Mouse (Mus musculus) heart, embryonic 16.5 days (tissue): Measurements from ENCODE around the gene Il10rb. TPM values are rescaled to one million over a fixed set of nuclear protein-coding genes. Genes with fewer than 3 reads are reported as not detected.

ENCODE experiments used
- ATAC-seq: fragments of 200-750 bp; cut with Nextera tagmentation; replicated peaks from 2 replicates; pipeline ENCODE4 v1.8.0; 2017; ENCODE audit warnings: moderate number of reproducible peaks; ENCODE audit not compliant: insufficient read depth, low FRiP score; ENCODE audit errors: extremely low read depth
- H3K27ac ChIP-seq: fragments of 300-500 bp; sonication (generic); 2 replicates; pipeline ENCODE4 v1.5.1; 2014; ENCODE audit warnings: mild to moderate bottlenecking, low read length, control low read depth, moderate library complexity
- H3K27me3 ChIP-seq: fragments of 300-500 bp; sonication (generic); 2 replicates; pipeline ENCODE4 v1.6.1; 2014; ENCODE audit warnings: low read length, mixed read lengths; ENCODE audit not compliant: control insufficient read depth, insufficient read depth
- H3K36me3 ChIP-seq: fragments of 300-500 bp; sonication (generic); 2 replicates; pipeline ENCODE4 v1.6.1; 2014; ENCODE audit not compliant: control insufficient read depth, insufficient read depth
- H3K4me1 ChIP-seq: fragments of 300-500 bp; sonication (generic); 2 replicates; pipeline ENCODE4 v1.6.1; 2014; ENCODE audit warnings: low read length, mixed read lengths; ENCODE audit not compliant: control insufficient read depth, insufficient read depth
- H3K4me2 ChIP-seq: fragments of 300-500 bp; sonication (generic); 2 replicates; pipeline ENCODE4 v1.6.1; 2014; ENCODE audit warnings: low read depth, mild to moderate bottlenecking, control low read depth, low read length
- H3K4me3 ChIP-seq: fragments of 300-500 bp; sonication (generic); 2 replicates; pipeline ENCODE4 v1.5.1; 2014; ENCODE audit warnings: mild to moderate bottlenecking, control low read depth, low read length
- H3K9ac ChIP-seq: fragments of 300-500 bp; sonication (generic); 2 replicates; pipeline ENCODE4 v1.6.1; 2014; ENCODE audit warnings: low read length, control low read depth
- H3K9me3 ChIP-seq: fragments of 300-500 bp; sonication (generic); replicated peaks from 2 replicates; pipeline ENCODE4 v1.6.1; 2016; ENCODE audit warnings: low read length; ENCODE audit not compliant: control insufficient read depth
- WGBS: fragments of 180-500 bp; shearing (Covaris S2); extraction: QIAGEN DNeasy Blood & Tissue Kit; methylation state at CpG from one replicate; pipeline ENCODE4 v1.1.7; 2014; 5-methylcytosine and 5-hydroxymethylcytosine counted together
- polyA plus RNA-seq: library from polyadenylated mRNA; unstranded; fragments of >200 nt; fragmentation: Nextera tagmentation; extraction: Ambion mirVana; gene quantifications from 2 replicates; pipeline ENCODE4 v1.2.1, GENCODE M21; 2015

Gene Il10rb
- polyA plus RNA-seq, 1 experiment from 2014 or later = 71.3 TPM

- no peak overlapping the region for H3K9ac ChIP-seq
- H3K4me2 ChIP-seq = no peak overlapping the region
- H3K27ac ChIP-seq = no peak overlapping the region
- no peak overlapping the region for H3K4me3 ChIP-seq
- WGBS = 85% methylated on average over 5 of the region's 5 CpGs
- H3K9me3 ChIP-seq = no peaks in the 10 kb centered on the region
- no peaks in the 10 kb centered on the region for H3K27me3 ChIP-seq
- H3K36me3 ChIP-seq = peaks cover 72% of the 10 kb centered on the region
- no peak for ATAC-seq
- H3K4me1 ChIP-seq = peaks cover 18% of the 10 kb centered on the region
Observed at GRCm38 (mm10) chr16:91418531-91418930, 12.6 kb downstream of the Il10rb start.

- no peak overlapping the region for H3K9ac ChIP-seq
- no peaks in the 10 kb centered on the region for H3K27me3 ChIP-seq
- H3K4me1 ChIP-seq = no peaks in the 10 kb centered on the region
- H3K4me3 ChIP-seq = no peak overlapping the region
- no peak for ATAC-seq
- H3K4me2 ChIP-seq = no peak overlapping the region
- peaks cover 52% of the 10 kb centered on the region for H3K36me3 ChIP-seq
- H3K27ac ChIP-seq = no peak overlapping the region
- H3K9me3 ChIP-seq = peaks cover 10% of the 10 kb centered on the region
- WGBS = 90% methylated on average over 6 of the region's 6 CpGs
Observed at GRCm38 (mm10) chr16:91425816-91426215, 19.9 kb downstream of the Il10rb start.

- Histone ChIP-seq H3K9ac (no peak overlapping the region), H3K36me3 (peaks cover 47% of the 10 kb centered on the region), H3K4me2 (no peak overlapping the region), H3K4me3 (no peak overlapping the region), H3K4me1 (no peaks in the 10 kb centered on the region), H3K27me3 (no peaks in the 10 kb centered on the region), H3K27ac (no peak overlapping the region), H3K9me3 (peaks cover 10% of the 10 kb centered on the region)
- no peak for ATAC-seq
- WGBS = 84% methylated on average over 4 of the region's 4 CpGs
Observed at GRCm38 (mm10) chr16:91426586-91426985, 20.6 kb downstream of the Il10rb start.

- Histone ChIP-seq H3K4me3 (no peak overlapping the region), H3K27me3 (no peaks in the 10 kb centered on the region), H3K4me2 (no peak overlapping the region), H3K4me1 (no peaks in the 10 kb centered on the region), H3K27ac (no peak overlapping the region), H3K36me3 (peaks cover 39% of the 10 kb centered on the region), H3K9ac (no peak overlapping the region), H3K9me3 (peaks cover 10% of the 10 kb centered on the region)
- ATAC-seq = no peak
- 68% methylated on average over 5 of the region's 5 CpGs for WGBS
Observed at GRCm38 (mm10) chr16:91427461-91427860, 21.5 kb downstream of the Il10rb start.

- WGBS = 55% methylated on average over 8 of the region's 8 CpGs
- Histone ChIP-seq H3K4me1 (peaks cover 3% of the 10 kb centered on the region; the same call in 1 of the 2 replicates), H3K9ac (no peak overlapping the region), H3K4me3 (no peak overlapping the region), H3K27me3 (no peaks in the 10 kb centered on the region), H3K9me3 (peaks cover 10% of the 10 kb centered on the region), H3K4me2 (no peak overlapping the region), H3K36me3 (peaks cover 34% of the 10 kb centered on the region), H3K27ac (no peak overlapping the region)
- ATAC-seq = no peak
Observed at GRCm38 (mm10) chr16:91428259-91428865, 22.4 kb downstream of the Il10rb start.

GRCm38 (mm10) chr16:91432720-91433328 is 26.9 kb downstream of the Il10rb start:
- H3K4me1 ChIP-seq = peaks cover 5% of the 10 kb centered on the region; the same call in 1 of the 2 replicates
- no peak overlapping the region for H3K4me2 ChIP-seq
- H3K36me3 ChIP-seq = no peaks in the 10 kb centered on the region
- no peak for ATAC-seq
- H3K9ac ChIP-seq = no peak overlapping the region
- H3K27ac ChIP-seq = no peak overlapping the region
- 52% methylated on average over 5 of the region's 5 CpGs for WGBS
- H3K4me3 ChIP-seq = no peak overlapping the region
- peaks cover 7% of the 10 kb centered on the region; the same call in 1 of the 2 replicates for H3K9me3 ChIP-seq
- H3K27me3 ChIP-seq = no peaks in the 10 kb centered on the region

- H3K9me3 ChIP-seq = peaks cover 7% of the 10 kb centered on the region; the same call in 1 of the 2 replicates
- WGBS = 36% methylated on average over 8 of the region's 8 CpGs
- H3K4me1 ChIP-seq = peaks cover 5% of the 10 kb centered on the region; the same call in 1 of the 2 replicates
- no peaks in the 10 kb centered on the region for H3K36me3 ChIP-seq
- no peak overlapping the region for H3K4me3 ChIP-seq
- H3K4me2 ChIP-seq = no peak overlapping the region
- H3K27ac ChIP-seq = no peak overlapping the region
- no peak overlapping the region for H3K9ac ChIP-seq
- 0 out of 2 replicates have a peak, but pooled peaks have one; percentile 28 for ATAC-seq
- H3K27me3 ChIP-seq = no peaks in the 10 kb centered on the region
Observed at GRCm38 (mm10) chr16:91433329-91433933, 27.5 kb downstream of the Il10rb start.

- Histone ChIP-seq H3K9me3 (peaks cover 4% of the 10 kb centered on the region; the same call in 1 of the 2 replicates), H3K4me2 (no peak overlapping the region), H3K9ac (no peak overlapping the region), H3K4me1 (peaks cover 5% of the 10 kb centered on the region; the same call in 1 of the 2 replicates), H3K27me3 (no peaks in the 10 kb centered on the region), H3K4me3 (no peak overlapping the region), H3K27ac (no peak overlapping the region), H3K36me3 (no peaks in the 10 kb centered on the region)
- ATAC-seq = no peak
- 45% methylated on average over 3 of the region's 3 CpGs for WGBS
Observed at GRCm38 (mm10) chr16:91434119-91434518, 28.2 kb downstream of the Il10rb start.

GRCm38 (mm10) chr16:91438081-91438480 is 32.1 kb downstream of the Il10rb start:
- H3K4me2 ChIP-seq = no peak overlapping the region
- H3K9me3 ChIP-seq = no peaks in the 10 kb centered on the region
- H3K4me3 ChIP-seq = no peak overlapping the region
- H3K27ac ChIP-seq = no peak overlapping the region
- H3K4me1 ChIP-seq = peaks cover 11% of the 10 kb centered on the region
- H3K9ac ChIP-seq = no peak overlapping the region
- H3K36me3 ChIP-seq = no peaks in the 10 kb centered on the region
- ATAC-seq = no peak
- no peaks in the 10 kb centered on the region for H3K27me3 ChIP-seq
- WGBS = 70% methylated on average over 3 of the region's 3 CpGs
